Mouse (Mus musculus): ENCODE measurements at regions not wholly inside any gene's neighbourhood (a gene's known extent, or its start where the extent isn't known, plus 50 kb on each side); places are given as distances from the start of the nearest gene placed in this dataset.

DNA sequence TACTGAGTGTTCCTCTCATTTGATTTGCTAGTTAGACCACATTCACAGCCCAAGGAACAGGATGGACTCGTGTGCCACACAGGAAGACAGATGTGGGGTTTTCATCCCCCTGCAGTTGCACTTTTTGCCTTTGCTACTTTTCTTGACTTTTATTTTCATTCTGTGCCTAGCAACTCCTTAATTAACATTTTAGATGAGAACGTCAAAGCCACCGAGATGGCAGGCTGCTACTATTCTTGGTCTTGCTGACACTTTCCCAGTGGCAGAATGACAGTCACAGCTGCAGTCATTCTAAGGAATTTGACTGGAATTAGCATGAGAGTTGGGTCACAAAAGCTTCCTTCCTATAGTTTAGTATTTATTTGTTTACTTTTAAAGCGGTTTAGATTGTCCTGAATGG is 179.5 kb downstream of the Cog6 start:
- TF ChIP-seq CTCF (conservative IDR thresholded peaks at IDR 0.05; ENCODE audit: low read length) (no peak), NANOG (IDR thresholded peaks at IDR 0.05; ENCODE audit: borderline replicate concordance, low read length) (no peak)
